Mouse (Mus musculus) macrophage (primary cell): Measurements from ENCODE around the gene Ccl9. TPM values are rescaled to one million over a fixed set of nuclear protein-coding genes. Genes with fewer than 3 reads are reported as not detected.

Experiments used
- H3K27ac ChIP-seq: fragments of 350-480 bp; formaldehyde crosslinking; 2 replicates; pipeline ENCODE4 v1.9.0; 2021
- H3K36me3 ChIP-seq: fragments of 350-480 bp; formaldehyde crosslinking; 2 replicates; pipeline ENCODE4 v1.9.0; 2021; ENCODE audit errors: inconsistent target
- H3K4me3 ChIP-seq: fragments of 350-480 bp; formaldehyde crosslinking; 2 replicates; pipeline ENCODE4 v1.9.0; 2021; ENCODE audit errors: inconsistent target
- H3K79me2 ChIP-seq: fragments of 350-480 bp; formaldehyde crosslinking; 2 replicates; pipeline ENCODE4 v1.9.0; 2021; ENCODE audit errors: inconsistent target
- WGBS: methylation state at CpG from one replicate; pipeline ENCODE4 v1.1.7; 2026; ENCODE audit warnings: inconsistent platforms; ENCODE audit not compliant: missing documents; 5-methylcytosine and 5-hydroxymethylcytosine counted together
- polyA plus RNA-seq: library from polyadenylated mRNA; stranded (reverse); fragments of 250-400 nt; gene quantifications from 3 replicates; pipeline ENCODE4 v1.2.4, GENCODE M21; 2018; ENCODE audit warnings: inconsistent platforms
- total RNA-seq, 78 experiments: library from RNA; depleted of rRNA; stranded (reverse); fragments of 250-400 nt; gene quantifications; 1 replicate in 9 of 78; 2 replicates in 24 of 78; 3 replicates in 43 of 78; 4 replicates in 2 of 78; pipeline ENCODE4 v1.2.4; 2018; ENCODE audit warnings: inconsistent platforms in 56 of 78

The Ccl9 gene
- total RNA-seq (2018; cell fraction: chromatin; rRNA removed), result 100 to 1,000 TPM in 16 of 26 experiments, 10 to 100 TPM in 10; 27.1 to 700 (median 152) TPM
- 1,000 to 10,000 TPM in 7 of 26 experiments, 100 to 1,000 TPM in 19; 287 to 1,885 (median 507) TPM for total RNA-seq (2018; cell fraction: cytosol; rRNA removed)
- total RNA-seq (2018; cell fraction: nucleus; rRNA removed), result 1,000 to 10,000 TPM in 2 of 26 experiments, 100 to 1,000 TPM in 23, 10 to 100 TPM in 1; 94.4 to 1,218 (median 394) TPM
- polyA plus RNA-seq, result 289 to 625 TPM (median 620 TPM) in 3 replicates

DNA sequence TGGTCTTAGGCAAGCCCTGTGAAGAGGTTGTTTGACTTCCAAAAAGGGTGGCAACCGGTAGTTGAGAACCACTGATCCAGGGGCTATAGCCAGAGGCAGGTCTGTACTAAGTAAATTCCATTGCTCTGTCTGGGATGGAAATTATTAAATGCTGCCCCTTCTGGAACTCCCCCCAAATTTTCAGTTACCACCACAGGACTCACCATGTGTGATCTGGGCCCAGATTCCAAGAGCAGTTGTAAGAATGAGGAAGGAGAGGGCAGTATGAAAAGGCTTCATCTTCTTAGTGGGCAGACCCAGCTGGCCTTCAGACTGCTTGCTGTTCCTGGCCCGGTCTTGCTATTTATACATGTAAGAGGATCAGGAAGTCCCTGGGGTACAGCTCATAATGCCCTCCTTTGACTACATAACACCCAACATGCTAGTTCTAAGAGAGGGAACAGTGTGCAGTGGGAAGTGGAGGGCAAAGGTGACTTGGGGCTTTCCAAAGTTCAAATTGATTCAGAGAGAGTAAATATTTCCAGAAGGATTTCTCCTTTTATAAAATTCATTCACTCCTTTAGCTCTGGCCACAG is at the start of gene Ccl9:
TSS of gene Ccl9 (minus strand) at position 451 of the 575 bp plus-strand sequence.
- Histone ChIP-seq H3K4me3 (peak within 1 kb of the TSS; percentile 51), H3K27ac (peak within 1 kb of the TSS; percentile 94), H3K36me3 (peaks cover 18% of the 10 kb centered on the region; the same call in 1 of the 2 replicates), H3K79me2 (peaks cover 36% of the 10 kb centered on the region)
- 27% methylated on average over 2 of the region's 2 CpGs for WGBS

DNA sequence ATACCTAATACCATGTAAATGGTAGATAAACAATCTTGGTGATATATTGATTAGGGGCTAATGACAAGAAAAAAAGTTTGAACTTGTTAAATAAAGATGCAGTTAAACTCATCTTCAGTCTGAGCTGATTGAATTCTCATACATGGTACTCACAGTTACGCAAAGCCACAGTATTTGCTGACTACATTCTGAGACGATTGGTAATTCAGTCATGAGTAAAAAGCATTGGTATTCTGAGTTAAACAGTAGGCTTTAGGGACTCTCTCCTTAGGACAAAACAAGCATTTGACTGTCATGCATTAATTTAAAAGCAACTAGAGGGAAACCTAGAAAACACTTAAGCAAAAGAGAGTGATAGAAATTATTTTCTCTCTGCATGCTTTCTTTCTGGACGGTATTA is 45.1 kb upstream of the Ccl9 start:
- H3K4me3 ChIP-seq, result no peak overlapping the region
- 92% methylated on average over 3 of the region's 3 CpGs for WGBS
- no peak overlapping the region for H3K27ac ChIP-seq
- no peaks in the 10 kb centered on the region for H3K79me2 ChIP-seq
- H3K36me3 ChIP-seq, result no peaks in the 10 kb centered on the region

DNA sequence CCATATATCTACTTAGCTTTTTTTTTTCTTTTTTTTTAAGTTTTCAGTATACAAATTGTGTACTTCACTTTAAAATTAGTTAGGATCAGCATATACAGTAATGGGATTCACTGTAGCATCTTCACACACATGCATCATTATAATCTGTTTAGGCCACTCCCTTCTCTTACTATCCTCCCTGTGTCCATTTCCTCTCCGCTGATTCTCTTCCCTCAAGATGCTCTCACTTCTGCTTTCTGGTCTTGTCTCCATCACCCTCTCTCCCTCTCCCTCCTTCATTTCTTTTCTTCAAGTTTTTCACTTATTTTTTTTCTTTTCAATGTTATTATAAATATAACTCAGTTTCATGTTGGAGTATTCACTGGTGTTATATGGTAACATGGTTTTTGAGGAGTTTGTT is 40.6 kb upstream of the Ccl9 start:
- WGBS, result 0% methylated on average over 1 of the region's 1 CpGs
- Histone ChIP-seq H3K36me3 (no peaks in the 10 kb centered on the region), H3K4me3 (no peak overlapping the region), H3K79me2 (no peaks in the 10 kb centered on the region), H3K27ac (peak overlapping the region; percentile 95)

DNA sequence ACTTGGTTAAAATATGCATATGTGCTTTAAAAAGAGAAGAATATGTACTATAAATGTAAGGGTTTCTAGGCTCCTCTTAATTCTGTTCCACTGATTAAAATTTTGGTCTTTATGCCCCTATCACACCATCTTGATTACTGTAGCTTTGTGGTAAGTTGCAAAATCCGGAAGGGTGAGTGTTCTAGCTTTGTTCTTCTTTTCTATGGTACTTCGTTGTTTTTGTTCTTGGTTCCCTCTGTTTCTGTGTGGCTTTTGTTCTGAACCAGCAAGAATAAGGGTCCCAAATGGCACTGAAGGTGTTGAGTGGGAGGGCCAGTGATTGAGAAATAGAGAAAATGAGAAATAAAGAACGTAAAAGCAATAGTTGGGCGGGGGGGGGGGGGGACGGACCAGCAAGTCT is 39.8 kb upstream of the Ccl9 start:
- no peaks in the 10 kb centered on the region for H3K36me3 ChIP-seq
- peak overlapping the region; percentile 95 for H3K27ac ChIP-seq
- no peak overlapping the region for H3K4me3 ChIP-seq
- 3% methylated on average over 3 of the region's 5 CpGs for WGBS
- H3K79me2 ChIP-seq, result no peaks in the 10 kb centered on the region

DNA sequence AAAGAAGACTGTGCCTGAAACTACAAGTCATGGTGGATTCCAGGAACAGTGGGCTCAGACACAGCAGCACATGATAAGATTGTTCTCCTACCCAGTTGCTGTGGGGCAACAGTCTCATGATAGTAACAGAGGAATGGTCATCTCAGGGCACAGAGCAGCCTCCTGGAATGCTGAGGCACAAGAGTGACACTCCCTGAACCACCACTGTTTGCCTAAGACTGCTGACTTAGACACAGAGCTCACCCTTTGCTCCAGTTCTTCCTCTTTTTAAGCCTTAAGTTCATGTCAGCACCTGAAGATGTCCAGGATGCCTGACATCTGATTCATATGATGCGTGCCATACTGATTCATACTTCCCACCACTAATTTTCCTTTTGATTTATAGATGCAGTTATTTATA is 38.1 kb upstream of the Ccl9 start:
- no peaks in the 10 kb centered on the region for H3K36me3 ChIP-seq
- H3K4me3 ChIP-seq, result no peak overlapping the region
- no peaks in the 10 kb centered on the region for H3K79me2 ChIP-seq
- 27% methylated on average over 1 of the region's 1 CpGs for WGBS
- peak overlapping the region; percentile 95 for H3K27ac ChIP-seq

DNA sequence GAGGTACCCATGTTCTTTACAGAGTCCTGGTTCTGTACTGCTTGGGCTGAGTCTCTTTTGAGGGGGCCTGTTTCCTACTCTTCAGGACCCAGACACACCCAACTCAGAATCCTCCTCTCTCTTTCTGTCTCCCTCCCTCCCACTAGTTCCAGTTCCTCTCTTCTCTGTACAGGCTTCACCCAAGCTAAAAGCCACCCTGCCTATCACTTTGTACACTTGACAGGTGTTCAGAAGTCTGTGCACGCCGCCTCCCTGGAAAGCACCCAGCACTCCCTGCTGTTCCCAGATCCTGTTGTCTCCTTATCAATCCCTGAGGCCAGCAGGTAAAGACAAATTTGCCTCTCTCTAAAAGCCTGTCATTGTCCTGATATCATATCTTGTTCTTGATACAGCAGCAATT is 32.5 kb upstream of the Ccl9 start:
- no peak overlapping the region for H3K27ac ChIP-seq
- no peaks in the 10 kb centered on the region for H3K79me2 ChIP-seq
- no peaks in the 10 kb centered on the region for H3K36me3 ChIP-seq
- WGBS, result 54% methylated on average over 2 of the region's 2 CpGs
- no peak overlapping the region for H3K4me3 ChIP-seq

DNA sequence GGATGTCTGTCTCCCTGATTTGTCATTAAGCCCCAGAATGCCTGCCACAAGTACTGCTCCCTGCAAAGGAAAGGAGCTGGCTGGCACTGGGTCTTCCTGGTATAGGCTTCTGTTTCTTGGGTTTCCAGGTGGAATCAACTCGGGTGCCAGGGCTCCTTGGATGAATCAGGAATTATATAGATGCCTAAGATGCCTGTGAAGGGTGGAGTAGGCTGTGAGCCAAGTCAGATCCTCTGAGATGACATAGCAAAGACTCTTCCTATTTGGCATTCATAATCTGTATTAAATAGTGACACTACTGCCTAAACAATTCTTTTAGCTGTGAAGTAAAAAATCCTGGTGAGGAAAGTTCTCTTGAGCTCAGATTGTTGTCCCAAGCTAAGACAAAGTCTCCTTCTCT is 28.0 kb upstream of the Ccl9 start:
- Histone ChIP-seq H3K36me3 (no peaks in the 10 kb centered on the region), H3K79me2 (no peaks in the 10 kb centered on the region), H3K27ac (peak overlapping the region; percentile 8; the same call in 1 of the 2 replicates), H3K4me3 (no peak overlapping the region)
- WGBS, result 67% methylated on average over 1 of the region's 1 CpGs

DNA sequence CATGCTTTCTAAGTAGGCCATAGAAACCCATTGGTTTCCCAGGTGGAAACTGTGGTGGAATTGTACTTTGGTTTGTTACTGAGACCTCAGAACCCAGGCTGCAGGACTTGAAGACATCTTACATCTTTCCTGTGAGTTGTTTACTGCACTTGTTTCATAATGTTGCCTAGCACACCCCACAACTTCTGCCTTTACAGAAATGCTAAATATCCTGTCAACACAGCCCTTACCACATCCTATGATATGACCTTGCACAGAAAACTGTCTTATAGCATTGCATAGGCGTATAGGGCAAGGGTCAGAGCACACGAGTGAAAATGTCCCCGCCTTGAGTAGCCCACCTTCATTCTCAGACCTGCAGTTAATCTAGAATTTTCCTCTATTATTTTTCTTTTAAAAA is 27.1 kb upstream of the Ccl9 start:
- peak overlapping the region; percentile 72 for H3K27ac ChIP-seq
- 59% methylated on average over 3 of the region's 3 CpGs for WGBS
- H3K36me3 ChIP-seq, result no peaks in the 10 kb centered on the region
- H3K79me2 ChIP-seq, result no peaks in the 10 kb centered on the region
- no peak overlapping the region for H3K4me3 ChIP-seq

DNA sequence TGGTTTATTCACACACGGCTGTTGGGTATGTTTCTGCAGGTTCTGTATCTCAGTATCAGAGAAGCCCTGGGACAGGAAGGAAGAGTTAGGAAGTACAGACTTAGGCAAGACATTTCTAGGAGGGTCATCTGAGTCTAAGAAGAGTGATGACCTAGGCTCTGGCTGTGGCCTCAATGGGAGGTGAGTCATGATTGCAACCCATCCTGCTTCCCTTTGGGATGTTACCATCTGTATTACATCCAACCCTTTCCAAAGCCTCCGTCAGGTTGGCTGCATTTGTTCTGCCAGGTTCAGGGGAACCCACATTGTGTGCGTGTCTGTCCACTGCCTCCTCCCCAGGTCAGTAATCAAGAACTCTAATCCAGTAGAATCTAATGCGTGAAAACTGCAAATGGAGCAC is 26.3 kb upstream of the Ccl9 start:
- H3K27ac ChIP-seq, result peak overlapping the region; percentile 72

DNA sequence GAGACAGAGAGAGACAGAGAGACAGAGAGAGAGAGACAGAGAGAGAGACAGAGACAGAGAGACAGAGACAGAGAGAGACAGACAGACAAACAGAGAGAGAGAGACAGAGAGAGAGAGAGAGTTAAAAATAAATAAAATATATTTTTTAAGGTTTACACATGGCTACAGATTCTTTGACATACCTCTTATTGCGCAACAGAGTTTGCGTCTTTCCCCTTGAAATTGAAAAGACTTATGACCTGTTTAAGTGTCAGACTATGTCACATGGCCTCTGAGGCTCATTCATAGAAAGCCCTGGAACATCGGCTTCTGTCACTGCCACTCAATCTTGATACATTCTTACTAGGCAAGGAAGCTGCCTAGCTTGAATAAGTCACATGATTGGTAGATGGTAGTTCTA is 25.0 kb upstream of the Ccl9 start:
- Histone ChIP-seq H3K79me2 (no peaks in the 10 kb centered on the region), H3K27ac (peak overlapping the region; percentile 72), H3K4me3 (no peak overlapping the region), H3K36me3 (no peaks in the 10 kb centered on the region)
- 48% methylated on average over 3 of the region's 3 CpGs for WGBS

More for the DNA sequence above, 26.3 kb upstream of the Ccl9 start:
- WGBS, result 63% methylated on average over 4 of the region's 4 CpGs
- Histone ChIP-seq H3K36me3 (no peaks in the 10 kb centered on the region), H3K79me2 (no peaks in the 10 kb centered on the region), H3K4me3 (no peak overlapping the region)

DNA sequence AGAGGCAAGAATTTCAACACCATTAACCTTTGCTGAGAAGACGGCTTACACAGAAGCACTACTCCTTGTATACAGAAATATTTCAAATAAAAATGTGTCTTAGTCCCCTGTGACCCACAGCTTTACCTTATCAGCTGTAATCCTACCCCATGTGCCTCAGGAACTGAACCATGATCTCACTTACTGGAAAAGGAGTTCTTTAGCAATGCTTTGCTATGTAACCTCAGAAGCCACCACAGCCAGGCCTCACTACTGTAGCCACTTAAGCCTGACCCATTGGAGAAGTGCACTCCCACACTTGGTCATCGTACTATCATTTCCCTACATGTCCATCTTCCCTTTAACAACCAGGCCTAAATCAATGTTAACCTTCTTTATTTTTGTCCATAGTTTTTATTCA is 22.1 kb upstream of the Ccl9 start:
- WGBS, result 47% methylated on average over 2 of the region's 2 CpGs
- Histone ChIP-seq H3K4me3 (no peak overlapping the region), H3K79me2 (no peaks in the 10 kb centered on the region), H3K36me3 (no peaks in the 10 kb centered on the region), H3K27ac (peak overlapping the region; percentile 31)

DNA sequence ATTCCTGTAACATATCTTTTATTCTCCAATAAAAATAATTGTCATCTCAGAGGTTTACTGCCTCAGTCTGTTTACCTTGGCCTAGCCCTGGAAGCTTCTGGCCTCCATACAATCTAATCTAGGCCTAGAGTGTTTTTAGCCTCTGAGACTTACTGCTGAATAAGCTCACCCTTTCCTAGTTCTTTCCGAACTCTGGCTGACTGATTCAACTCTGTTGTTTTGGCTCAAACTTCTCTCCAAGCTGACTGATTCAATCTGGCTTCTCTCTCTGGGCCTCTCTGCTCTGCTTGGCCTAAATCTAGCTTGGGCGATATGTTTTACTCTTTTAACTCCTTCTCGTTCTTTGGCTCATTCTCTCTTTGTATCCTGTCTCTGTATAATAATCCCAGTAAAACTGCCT is 20.6 kb upstream of the Ccl9 start:
- Histone ChIP-seq H3K27ac (peak overlapping the region; percentile 15; the same call in 1 of the 2 replicates), H3K36me3 (no peaks in the 10 kb centered on the region), H3K79me2 (no peaks in the 10 kb centered on the region), H3K4me3 (no peak overlapping the region)
- WGBS, result 94% methylated on average over 3 of the region's 3 CpGs

DNA sequence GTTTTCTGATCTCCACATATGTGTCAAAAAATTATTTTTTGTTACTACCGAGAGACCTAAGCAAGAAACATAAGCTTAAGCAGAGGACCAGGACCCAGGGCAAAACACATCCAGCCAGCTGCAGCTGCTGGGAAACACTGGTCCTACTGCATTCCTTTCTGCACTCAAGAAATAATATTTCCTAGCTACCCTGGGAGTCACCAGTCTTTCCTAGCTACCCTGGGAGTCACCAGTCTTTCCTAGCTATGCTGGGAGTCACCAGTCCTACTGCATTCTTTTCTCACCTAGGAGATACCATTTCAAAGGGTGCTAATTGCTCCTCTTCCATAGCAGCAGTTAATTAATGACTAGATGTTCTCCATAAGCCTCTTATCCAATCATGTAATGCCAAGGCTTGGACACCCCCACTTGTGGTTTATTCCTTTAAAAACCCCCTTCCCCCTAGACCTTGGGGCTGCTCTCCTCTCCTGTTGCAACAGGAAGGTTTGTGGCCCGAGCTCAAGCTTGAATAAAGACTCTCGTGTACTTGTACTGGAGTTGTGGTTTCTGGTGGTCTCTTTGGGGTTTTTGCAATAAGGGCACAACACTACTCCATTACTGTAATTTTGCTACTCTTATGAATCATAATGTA is 19.9 kb upstream of the Ccl9 start:
- 67% methylated on average over 3 of the region's 3 CpGs for whole genome bisulfite sequencing
- Histone ChIP-seq H3K27ac (0 out of 2 replicates have a peak overlapping the region, but pooled peaks have one; percentile 15), H3K79me2 (no peaks in the 10 kb centered on the region), H3K36me3 (no peaks in the 10 kb centered on the region), H3K4me3 (no peak overlapping the region)

DNA sequence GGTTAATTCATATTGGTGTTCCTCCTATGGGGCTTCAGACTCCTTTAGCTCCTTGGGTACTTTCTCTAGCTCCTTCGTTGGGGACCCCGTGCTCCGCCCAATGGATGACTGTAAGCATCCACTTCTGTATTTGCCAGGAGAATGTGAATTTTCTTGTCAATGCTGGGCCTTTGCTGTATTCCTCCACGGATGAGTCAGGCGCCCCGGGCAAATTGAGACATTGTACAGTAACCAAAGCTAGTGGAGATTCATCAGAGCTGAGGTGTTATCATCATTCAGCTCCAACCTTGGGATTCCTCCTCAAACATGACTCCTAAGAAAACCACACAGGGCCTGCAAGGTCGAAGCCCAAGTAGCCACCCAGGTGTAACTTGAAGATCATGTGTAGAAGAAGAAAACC is 19.4 kb upstream of the Ccl9 start:
- Histone ChIP-seq H3K4me3 (no peak overlapping the region), H3K79me2 (no peaks in the 10 kb centered on the region; the same call in 1 of the 2 replicates), H3K27ac (no peak overlapping the region), H3K36me3 (no peaks in the 10 kb centered on the region)
- WGBS, result 88% methylated on average over 7 of the region's 7 CpGs
